Mouse (Mus musculus) small intestine, adult 2 months (tissue): Measurements from ENCODE around the gene Eef1akmt3. TPM values are rescaled to one million over a fixed set of nuclear protein-coding genes. Genes with fewer than 3 reads are reported as not detected.

Source experiments
- H3K27ac ChIP-seq: fragments of 200-500 bp; 2 replicates; pipeline ENCODE4 v1.5.1; 2012; ENCODE audit warnings: low read depth, low read length, control low read depth, inconsistent platforms; ENCODE audit not compliant: insufficient read depth
- H3K27me3 ChIP-seq: fragments of 200-500 bp; 2 replicates; pipeline ENCODE4 v1.6.1; 2012; ENCODE audit warnings: mild to moderate bottlenecking, moderate library complexity, low read length, inconsistent platforms; ENCODE audit not compliant: control insufficient read depth, insufficient read depth
- H3K36me3 ChIP-seq: fragments of 200-500 bp; 2 replicates; pipeline ENCODE4 v1.6.1; 2012; ENCODE audit warnings: mild to moderate bottlenecking, low read length, control low read depth, inconsistent platforms; ENCODE audit not compliant: control insufficient read depth, insufficient read depth
- H3K4me1 ChIP-seq: fragments of 200-500 bp; 2 replicates; pipeline ENCODE4 v1.6.1; 2012; ENCODE audit warnings: low read length, inconsistent platforms, mixed read lengths; ENCODE audit not compliant: control insufficient read depth, insufficient read depth, insufficient read length
- H3K4me3 ChIP-seq: fragments of 200-500 bp; 2 replicates; pipeline ENCODE4 v1.5.1; 2012; ENCODE audit warnings: low read depth, mild to moderate bottlenecking, control low read depth, inconsistent platforms, low read length, moderate library complexity
- CTCF ChIP-seq: fragments of 200-500 bp; IDR thresholded peaks from 2 replicates; pipeline ENCODE4 v1.5.1; 2012; ENCODE audit warnings: low read depth, mild to moderate bottlenecking, control low read depth, inconsistent platforms, low read length, moderate library complexity, mixed read lengths; ENCODE audit not compliant: insufficient replicate concordance, insufficient read length; ENCODE audit errors: extremely low read depth
- POLR2A ChIP-seq: fragments of 200-500 bp; IDR thresholded peaks from 2 replicates; pipeline ENCODE4 v1.6.1; 2012; ENCODE audit warnings: low read depth, mild to moderate bottlenecking, control low read depth, inconsistent platforms, low read length, moderate library complexity
- WGBS: fragments of 180-500 bp; shearing (Covaris S2); methylation state at CpG from one replicate; pipeline ENCODE4 v1.1.7; 2018; 5-methylcytosine and 5-hydroxymethylcytosine counted together
- polyA plus RNA-seq: library from polyadenylated mRNA; depleted of rRNA; stranded (reverse); fragments of >200 nt; gene quantifications from 2 replicates; pipeline ENCODE4 v1.2.3, GENCODE M21; 2012

Eef1akmt3 gene
- polyA plus RNA-seq, 1 experiment: 1.2 TPM

GRCm38 (mm10) chr10:127002056-127002455 lies 39.3 kb downstream of the Eef1akmt3 start:
- Histone ChIP-seq H3K27me3 (no peaks in the 10 kb centered on the region), H3K36me3 (peaks cover 15% of the 10 kb centered on the region), H3K4me1 (peaks cover 3% of the 10 kb centered on the region), H3K4me3 (no peak overlapping the region), H3K27ac (no peak overlapping the region)
- WGBS: 69% methylated on average over 1 of the region's 1 CpGs
- no peak for TF ChIP-seq POLR2A
- TF ChIP-seq CTCF: no peak

- WGBS: 36% methylated on average over 9 of the region's 9 CpGs
- Histone ChIP-seq H3K4me1 (peaks cover 3% of the 10 kb centered on the region), H3K27ac (no peak overlapping the region), H3K36me3 (peaks cover 15% of the 10 kb centered on the region), H3K27me3 (no peaks in the 10 kb centered on the region), H3K4me3 (no peak overlapping the region)
- TF ChIP-seq POLR2A: no peak
- no peak for TF ChIP-seq CTCF
Measured at GRCm38 (mm10) chr10:127001297-127001696, 40.0 kb downstream of the Eef1akmt3 start.

GRCm38 (mm10) chr10:127000529-127000928 lies 40.8 kb downstream of the Eef1akmt3 start, which contains the start of gene Avil:
Avil (plus strand) TSS chr10:127000709.
- Histone ChIP-seq H3K36me3 (peaks cover 20% of the 10 kb centered on the region), H3K27me3 (no peaks in the 10 kb centered on the region), H3K4me3 (no peak within 1 kb of the TSS), H3K4me1 (peaks cover 3% of the 10 kb centered on the region), H3K27ac (no peak within 1 kb of the TSS)
- 53% methylated on average over 5 of the region's 5 CpGs for WGBS
- no peak for TF ChIP-seq POLR2A
- no peak for TF ChIP-seq CTCF

- Histone ChIP-seq H3K4me1 (peaks cover 3% of the 10 kb centered on the region), H3K27ac (no peak overlapping the region), H3K27me3 (no peaks in the 10 kb centered on the region), H3K4me3 (no peak overlapping the region), H3K36me3 (peaks cover 48% of the 10 kb centered on the region)
- no peak for TF ChIP-seq POLR2A
- no peak for TF ChIP-seq CTCF
- WGBS: 54% methylated on average over 13 of the region's 13 CpGs
Measured at GRCm38 (mm10) chr10:126997340-126998113, 43.8 kb downstream of the Eef1akmt3 start.

- Histone ChIP-seq H3K36me3 (peaks cover 57% of the 10 kb centered on the region), H3K4me3 (no peak overlapping the region), H3K27me3 (no peaks in the 10 kb centered on the region), H3K27ac (no peak overlapping the region), H3K4me1 (peaks cover 6% of the 10 kb centered on the region)
- WGBS: 78% methylated on average over 3 of the region's 3 CpGs
- no peak for TF ChIP-seq POLR2A
- TF ChIP-seq CTCF: no peak
Measured at GRCm38 (mm10) chr10:126993621-126994020, 47.7 kb downstream of the Eef1akmt3 start.

GRCm38 (mm10) chr10:126991676-126992075 lies 49.6 kb downstream of the Eef1akmt3 start:
- no peak overlapping the region for H3K27ac ChIP-seq

GRCm38 (mm10) chr10:126990313-126991056 lies 50.8 kb downstream of the Eef1akmt3 start:
- Histone ChIP-seq H3K27me3 (no peaks in the 10 kb centered on the region), H3K36me3 (peaks cover 37% of the 10 kb centered on the region), H3K27ac (no peak overlapping the region), H3K4me3 (no peak overlapping the region), H3K4me1 (peaks cover 21% of the 10 kb centered on the region)
- WGBS: 47% methylated on average over 7 of the region's 7 CpGs
- peak; percentile 98 for TF ChIP-seq CTCF
- 0 out of 2 replicates have a peak, but pooled peaks have one; percentile 17 for TF ChIP-seq POLR2A

More at GRCm38 (mm10) chr10:126991676-126992075, 49.6 kb downstream of the Eef1akmt3 start:
- Histone ChIP-seq H3K4me3 (no peak overlapping the region), H3K4me1 (peaks cover 15% of the 10 kb centered on the region), H3K27me3 (no peaks in the 10 kb centered on the region), H3K36me3 (peaks cover 43% of the 10 kb centered on the region)
- TF ChIP-seq POLR2A: no peak
- TF ChIP-seq CTCF: no peak
- WGBS: 50% methylated on average over 3 of the region's 3 CpGs
